In the genomic region with DNA sequence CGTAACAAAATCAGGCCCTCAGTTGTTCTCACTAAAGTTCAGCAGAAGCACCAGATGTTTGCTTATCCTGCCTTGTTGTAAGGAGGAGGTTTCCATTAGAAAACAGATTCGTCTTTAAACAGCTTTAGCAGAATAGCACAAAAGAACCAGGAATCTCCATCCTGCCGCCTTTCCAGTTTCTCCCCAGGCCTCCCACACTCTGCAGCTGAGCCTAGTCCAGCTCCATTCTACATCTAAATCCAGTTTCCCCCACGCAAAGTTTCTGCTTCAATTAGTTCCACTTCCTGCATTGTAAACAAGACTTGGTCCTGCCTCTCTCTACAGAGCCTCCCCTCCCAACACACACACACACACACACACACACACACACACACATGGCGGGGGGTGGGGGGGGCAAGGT, we compare ENCODE assay signal across 13 mouse cellular contexts.
DNase-seq lines count a peak whose midpoint lies in the region; ATAC-seq and TF ChIP-seq lines count a peak whose summit lies in the region.
"Had no signal": no experiment of that assay in that cellular context is flagged by ENCODE, and none has a peak within 500 bp of the region (broad histone marks: within the 10 kb centered on the region; RNA-seq: fewer than 3 reads in every experiment).

No protein-coding gene starts in this region.

- H3K4me1 ChIP-seq in heart, embryonic 14.5 days (ENCODE audit: control insufficient read depth in 2 of 2, insufficient read depth in 2 of 2, low read length in 2 of 2) = no peaks in the 10 kb centered on the region
- no peaks in the 10 kb centered on the region for H3K4me1 ChIP-seq in stomach, embryonic 15.5 days
- no peaks in the 10 kb centered on the region for H3K4me1 ChIP-seq in stomach, postnatal 0 days (replicated peaks; ENCODE audit: control insufficient read depth, insufficient read depth)
- H3K4me1 ChIP-seq: heart, embryonic 13.5 days; megakaryocyte, embryonic 14.5 days had no signal

- no peaks in the 10 kb centered on the region for H3K9me3 ChIP-seq in heart, embryonic 14.5 days (ENCODE audit: control insufficient read depth, low read length)
- H3K9me3 ChIP-seq in stomach, embryonic 15.5 days = no peaks in the 10 kb centered on the region
- H3K9me3 ChIP-seq in stomach, postnatal 0 days (ENCODE audit: control insufficient read depth, low read length) = no peaks in the 10 kb centered on the region
- H3K9me3 ChIP-seq: heart, embryonic 13.5 days had no signal

- no peak for TF ChIP-seq EP300 in stomach, postnatal 0 days (optimal IDR thresholded peaks at IDR 0.05)

- H3K27ac ChIP-seq in heart, embryonic 14.5 days (replicated peaks in 1 of 2; ENCODE audit: control insufficient read depth in 1 of 2, insufficient read depth in 1 of 2, low read depth in 2 of 2, low read length in 2 of 2) = peak overlapping the region; percentile 42 to 53; a peak in 3 of 4 replicates
- H3K27ac ChIP-seq in stomach, embryonic 15.5 days = peak overlapping the region; percentile 11; the same call in 1 of the 2 replicates
- H3K27ac ChIP-seq in stomach, postnatal 0 days (replicated peaks) = no peak overlapping the region
- H3K27ac ChIP-seq: heart, embryonic 13.5 days had no signal

- H3K4me3 ChIP-seq in heart, embryonic 14.5 days (ENCODE audit: control insufficient read depth in 1 of 2, insufficient read depth in 1 of 2, low read depth in 1 of 2, low read length in 2 of 2) = no peak overlapping the region
- H3K4me3 ChIP-seq in stomach, embryonic 15.5 days (replicated peaks) = no peak overlapping the region
- no peak overlapping the region for H3K4me3 ChIP-seq in stomach, postnatal 0 days (ENCODE audit: low read depth, low read length)
- H3K4me3 ChIP-seq: heart, embryonic 13.5 days; megakaryocyte, embryonic 14.5 days had no signal

- H3K9ac ChIP-seq in heart, embryonic 14.5 days (ENCODE audit: low read length) = no peak overlapping the region
- H3K9ac ChIP-seq in stomach, embryonic 15.5 days = no peak overlapping the region
- no peak overlapping the region for H3K9ac ChIP-seq in stomach, postnatal 0 days (ENCODE audit: low read length)
- H3K9ac ChIP-seq: heart, embryonic 13.5 days had no signal

- no peak for DNase-seq in heart, adult 18-20 months
- DNase-seq in layer of hippocampus, adult 11-12 months (ENCODE audit: low spot score) = peak; percentile 15
- no peak for DNase-seq in layer of hippocampus, postnatal 10 days (ENCODE audit: low spot score in 2 of 2)
- no peak for DNase-seq in stomach, postnatal 0 days (ENCODE audit: low spot score)
- DNase-seq in cerebellum, adult 9-11 months = no peak
- DNase-seq in testis, postnatal 14 days (ENCODE audit: low spot score) = no peak
- DNase-seq: cerebellum, postnatal 36 days; lung, adult 2 months had no signal

- H3K4me2 ChIP-seq in heart, embryonic 14.5 days (ENCODE audit: low read length) = no peak overlapping the region
- H3K4me2 ChIP-seq in stomach, embryonic 15.5 days = no peak overlapping the region
- H3K4me2 ChIP-seq in stomach, postnatal 0 days (replicated peaks; ENCODE audit: low read depth) = no peak overlapping the region
- H3K4me2 ChIP-seq: heart, embryonic 13.5 days had no signal

- no peak for TF ChIP-seq CTCF in stomach, postnatal 0 days (IDR thresholded peaks at IDR 0.05; ENCODE audit: low read depth)

- no peak for ATAC-seq in heart, embryonic 14.5 days (ENCODE audit: insufficient number of reproducible peaks, insufficient read depth, low FRiP score, low read depth)
- no peak for ATAC-seq in stomach, embryonic 15.5 days (ENCODE audit: insufficient read depth, low FRiP score, low read depth)
- ATAC-seq in stomach, postnatal 0 days (ENCODE audit: low FRiP score, low TSS enrichment) = no peak
- ATAC-seq: forebrain, embryonic 16.5 days had no signal

- WGBS in heart, embryonic 14.5 days = 53% methylated on average over 5 of the region's 5 CpGs
- WGBS in stomach, embryonic 15.5 days = 51% methylated on average over 5 of the region's 5 CpGs
- WGBS in stomach, postnatal 0 days = 39% methylated on average over 5 of the region's 5 CpGs

- H3K27me3 ChIP-seq in heart, embryonic 14.5 days (ENCODE audit: control insufficient read depth, insufficient read depth, low read length) = no peaks in the 10 kb centered on the region
- no peaks in the 10 kb centered on the region for H3K27me3 ChIP-seq in stomach, embryonic 15.5 days (replicated peaks)
- no peaks in the 10 kb centered on the region for H3K27me3 ChIP-seq in stomach, postnatal 0 days (ENCODE audit: control insufficient read depth, insufficient read depth, low read length)
- H3K27me3 ChIP-seq: heart, embryonic 13.5 days; megakaryocyte, embryonic 14.5 days had no signal

- no peaks in the 10 kb centered on the region for H3K36me3 ChIP-seq in heart, embryonic 14.5 days (ENCODE audit: control insufficient read depth, insufficient read depth, low read length)
- H3K36me3 ChIP-seq in stomach, embryonic 15.5 days = no peaks in the 10 kb centered on the region
- no peaks in the 10 kb centered on the region for H3K36me3 ChIP-seq in stomach, postnatal 0 days (ENCODE audit: control insufficient read depth, insufficient read depth, low read length)
- H3K36me3 ChIP-seq: heart, embryonic 13.5 days had no signal
